Mouse (Mus musculus) kidney, postnatal 14 days (tissue): ENCODE measurements around the gene Ctrb1.

Experiments
- DNase-seq: peaks from one replicate; pipeline ENCODE4 v3.0.0; 2022; ENCODE audit warnings: mixed read lengths

Ctrb1 gene

DNA sequence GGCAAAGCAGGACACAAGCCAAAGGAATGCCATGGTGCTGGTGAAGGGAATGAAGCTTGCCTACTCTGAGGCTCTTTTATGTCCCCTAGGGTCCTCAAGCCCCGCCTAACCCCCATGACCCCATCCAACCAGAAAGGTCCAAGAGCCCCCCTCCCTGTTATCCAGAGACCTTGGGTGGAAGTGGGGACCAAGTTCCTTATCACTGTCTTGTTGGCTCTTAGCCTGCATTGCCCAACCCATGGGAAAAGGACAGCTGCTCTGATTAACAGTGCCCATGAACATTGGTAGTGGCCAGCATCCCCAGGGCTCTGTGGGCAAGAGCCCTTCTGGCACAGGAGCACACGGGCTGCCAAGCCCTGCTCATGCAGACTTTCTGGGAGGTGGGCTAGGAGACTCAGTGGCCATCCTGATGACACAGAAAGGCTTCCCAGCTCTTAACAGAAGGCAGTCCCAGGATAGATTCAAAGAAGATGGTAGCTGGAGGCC is at the start of gene Ctrb1:
Gene Ctrb1 (minus strand): TSS at position 51 of the 486 bp plus-strand sequence.
- no peak for DNase-seq

DNA sequence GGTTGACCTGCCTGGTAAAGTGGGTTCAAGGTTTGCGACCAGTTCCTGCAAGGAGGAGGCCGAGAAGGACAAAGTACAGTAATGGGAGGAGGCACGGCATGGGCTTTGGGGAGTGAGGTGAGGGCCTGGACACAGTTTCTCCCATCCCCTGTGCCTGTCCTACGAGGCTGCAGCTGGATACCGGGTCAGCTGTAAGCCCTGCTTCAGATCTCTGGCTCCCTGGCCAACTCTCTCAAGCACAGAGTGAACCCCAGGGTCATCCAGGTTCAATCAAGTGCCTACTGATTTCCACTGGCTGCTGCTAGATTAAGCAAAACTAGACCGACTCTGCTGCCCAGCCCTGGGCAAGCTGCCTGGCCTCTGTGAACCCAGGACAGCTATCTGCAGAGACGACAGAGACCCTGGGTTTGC is 49.5 kb upstream of the Ctrb1 start:
- peak; percentile 76 for DNase-seq

DNA sequence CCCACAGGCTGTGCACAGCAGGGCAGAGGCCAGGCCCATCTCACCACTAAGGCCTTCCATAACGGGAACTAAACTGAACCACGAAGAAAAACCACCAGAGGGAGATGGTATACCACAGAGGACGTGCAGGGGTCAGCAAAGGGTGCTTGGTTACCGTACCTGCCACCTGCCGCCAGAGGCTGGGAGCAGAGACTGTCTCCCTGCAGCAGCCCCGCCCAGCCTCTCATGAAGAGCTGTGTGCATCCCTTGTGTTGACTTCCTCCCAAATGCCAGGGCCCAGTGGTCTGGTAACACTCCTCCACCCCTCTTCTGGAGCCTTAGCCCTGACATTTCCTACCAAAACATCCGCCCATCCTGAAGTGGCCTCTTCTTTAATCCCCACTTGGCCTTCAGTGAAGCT is 48.8 kb upstream of the Ctrb1 start:
- DNase-seq = no peak

DNA sequence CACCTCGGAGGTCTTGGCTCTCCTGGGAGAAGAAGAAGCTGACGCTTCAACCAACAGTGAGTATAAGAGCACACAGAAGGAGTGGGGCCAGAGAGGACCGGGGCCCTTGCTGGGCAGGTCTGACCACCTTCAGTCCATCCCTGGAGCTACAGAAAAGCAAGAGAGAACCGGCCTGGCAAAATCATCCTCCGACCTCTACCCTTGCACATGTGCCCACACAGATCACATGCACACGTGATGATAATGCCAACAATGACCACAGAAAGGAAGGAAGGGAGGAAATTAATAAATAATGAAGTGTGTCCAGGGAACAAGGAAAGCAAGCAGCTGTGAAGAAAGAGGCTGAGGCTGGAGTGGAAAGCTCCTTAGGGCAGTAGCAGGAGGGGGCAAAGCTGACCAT is 48.1 kb upstream of the Ctrb1 start:
- peak; percentile 50 for DNase-seq

DNA sequence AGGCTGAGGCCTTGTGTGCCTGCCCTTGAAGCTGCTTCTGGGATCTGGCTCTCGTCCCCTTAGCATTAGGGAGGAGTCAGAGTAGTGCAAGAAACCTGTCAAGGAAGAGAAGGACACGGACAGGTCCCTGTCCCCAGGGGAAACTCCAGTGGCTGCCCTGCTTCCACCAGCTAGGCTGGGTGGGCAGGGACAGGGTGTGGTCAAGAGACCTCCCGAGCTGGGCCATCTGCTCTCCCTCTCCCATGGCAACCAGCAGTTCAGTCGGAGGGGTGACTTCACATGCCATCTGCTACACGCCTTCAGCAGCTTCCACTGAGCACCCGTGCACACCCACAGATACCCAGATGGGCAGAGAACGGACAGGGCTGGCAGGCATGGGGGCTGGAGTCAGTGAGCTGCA is 45.5 kb upstream of the Ctrb1 start:
- peak; percentile 13 for DNase-seq

DNA sequence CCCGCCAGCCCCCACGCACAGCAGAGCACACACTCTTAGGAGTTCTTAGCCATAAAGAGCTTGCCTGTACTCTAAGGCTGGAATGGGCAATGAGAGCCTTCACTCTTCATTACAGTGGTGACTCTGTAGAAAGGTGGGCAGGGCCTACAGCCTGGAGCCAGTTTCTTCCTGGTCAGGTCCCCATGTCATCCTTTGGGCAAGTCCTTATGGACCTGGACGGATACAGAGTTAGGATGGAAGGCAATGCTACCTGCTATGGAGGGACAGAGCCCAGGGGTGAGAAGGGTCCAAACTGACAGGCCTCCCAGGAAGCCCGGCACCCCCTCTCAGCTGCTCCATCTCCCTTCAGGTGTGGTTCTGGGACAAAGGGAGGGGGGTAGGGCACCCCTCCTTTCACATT is 45.0 kb upstream of the Ctrb1 start:
- no peak for DNase-seq

DNA sequence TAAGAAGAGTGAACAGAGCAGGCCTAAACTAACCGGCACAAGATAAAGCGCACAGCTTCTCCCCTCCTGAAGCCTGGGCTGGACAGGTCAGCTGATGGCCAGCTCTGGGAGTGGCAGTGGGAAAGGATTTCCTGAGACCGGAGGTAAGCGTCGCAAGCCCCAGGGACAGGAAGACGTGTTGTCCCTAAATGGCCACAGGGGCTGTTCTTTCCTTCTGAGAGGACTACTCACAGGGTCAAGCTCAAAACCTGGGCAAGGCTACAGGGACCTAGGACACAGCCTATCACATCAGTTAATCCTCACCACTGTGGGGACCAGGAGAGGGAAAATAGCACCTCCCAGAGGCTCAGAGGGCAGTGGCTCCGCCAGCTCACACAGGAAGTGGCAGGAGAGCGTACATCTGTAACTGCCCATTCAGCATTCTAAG is 44.5 kb upstream of the Ctrb1 start:
- DNase-seq = peak; percentile 75

DNA sequence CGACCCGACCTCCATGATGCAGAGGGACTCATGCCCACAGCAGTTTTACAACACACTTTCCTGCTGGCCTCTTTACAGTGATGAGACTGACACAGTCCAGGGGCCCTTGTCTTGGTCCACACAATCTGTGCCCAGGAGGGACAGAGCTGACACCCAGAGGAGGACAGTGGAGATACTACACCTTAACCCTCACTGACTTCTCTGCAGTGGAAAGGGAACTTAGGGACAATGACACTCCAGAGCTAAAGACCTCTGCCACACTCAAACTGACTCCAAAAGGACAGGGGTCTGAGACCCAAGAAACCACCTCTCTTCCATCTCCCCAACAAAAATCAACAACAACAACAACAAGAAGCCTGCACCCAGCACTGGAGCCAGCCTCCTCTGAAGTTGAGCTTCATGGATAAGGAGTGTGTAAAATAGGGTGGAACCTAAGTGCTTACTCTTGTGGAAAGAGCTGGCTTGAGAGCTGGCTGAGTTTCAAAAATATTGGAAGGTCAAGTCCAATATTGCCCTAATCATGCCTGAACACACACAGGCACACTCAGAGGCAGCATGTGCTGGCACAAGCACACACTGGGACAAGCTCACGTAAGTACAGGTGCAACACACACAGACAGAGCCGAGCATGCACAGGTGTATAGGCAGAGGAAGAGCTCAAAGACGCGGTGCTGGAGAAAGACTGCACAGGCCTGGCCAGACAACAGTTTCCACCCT is 43.6 kb upstream of the Ctrb1 start:
- peak; percentile 52 for DNase-seq

DNA sequence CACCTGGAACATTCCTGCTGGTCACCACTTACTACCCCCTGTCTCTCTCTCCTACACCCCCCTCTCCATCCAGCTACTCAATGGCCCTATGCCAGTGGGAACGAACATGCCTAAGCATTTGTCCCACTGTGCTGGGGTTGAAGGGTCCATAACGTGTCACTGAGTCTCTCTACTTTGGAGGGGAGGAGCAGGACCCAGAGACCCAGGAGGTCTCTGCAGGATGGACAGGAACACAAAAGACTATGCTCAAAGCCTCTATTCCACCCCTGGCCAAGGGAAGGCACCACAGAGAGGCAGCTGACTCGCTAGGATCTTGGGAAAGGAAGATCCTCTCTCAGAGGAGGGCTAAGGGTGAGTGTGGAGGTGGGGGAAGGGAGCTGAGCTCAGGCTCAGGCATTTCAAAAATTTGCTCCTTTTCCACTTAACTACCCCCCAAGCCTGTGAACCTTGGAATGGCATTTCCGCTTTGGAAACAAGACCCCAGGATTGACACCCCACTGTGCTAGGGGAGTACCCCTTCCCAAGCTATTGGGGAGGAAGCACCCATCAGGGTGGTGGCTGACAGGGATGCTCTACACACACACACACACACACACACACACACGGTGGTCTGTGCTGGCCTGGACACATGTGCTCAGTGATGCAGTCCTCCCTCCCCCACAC is 42.9 kb upstream of the Ctrb1 start:
- peak; percentile 69 for DNase-seq

DNA sequence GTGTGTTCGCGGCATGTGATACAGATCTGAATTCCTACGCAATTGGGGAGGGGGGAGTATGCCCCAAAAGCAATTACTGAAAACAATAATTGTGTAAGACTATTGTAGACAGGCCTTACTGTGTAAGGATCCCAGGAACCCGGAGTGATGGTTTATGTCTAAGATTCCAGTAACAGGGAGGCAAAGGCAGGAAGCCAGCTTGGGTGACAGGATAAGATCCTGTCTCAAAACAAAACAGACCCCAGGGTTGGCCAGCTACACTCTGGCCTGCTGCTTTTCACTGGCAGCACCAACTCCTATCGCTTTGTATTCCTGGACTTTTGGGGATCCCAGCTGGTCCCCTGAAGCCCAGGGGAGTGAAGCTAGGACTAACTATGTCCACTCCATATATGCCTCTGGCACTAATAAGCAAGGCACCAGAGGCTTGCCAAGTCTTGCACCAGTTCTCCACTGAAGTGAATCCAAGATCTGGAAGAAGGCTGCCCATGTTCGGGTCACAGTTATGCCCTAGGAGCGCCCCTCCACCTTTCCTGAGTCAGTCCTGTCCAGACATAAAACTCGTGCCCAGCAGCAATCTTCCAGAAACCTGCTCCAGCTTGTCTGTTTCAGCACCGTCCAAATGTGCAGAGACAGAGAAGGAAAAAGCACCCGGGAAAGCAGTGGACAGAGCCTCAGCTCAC is 41.7 kb upstream of the Ctrb1 start:
- DNase-seq = peak; percentile 59

DNA sequence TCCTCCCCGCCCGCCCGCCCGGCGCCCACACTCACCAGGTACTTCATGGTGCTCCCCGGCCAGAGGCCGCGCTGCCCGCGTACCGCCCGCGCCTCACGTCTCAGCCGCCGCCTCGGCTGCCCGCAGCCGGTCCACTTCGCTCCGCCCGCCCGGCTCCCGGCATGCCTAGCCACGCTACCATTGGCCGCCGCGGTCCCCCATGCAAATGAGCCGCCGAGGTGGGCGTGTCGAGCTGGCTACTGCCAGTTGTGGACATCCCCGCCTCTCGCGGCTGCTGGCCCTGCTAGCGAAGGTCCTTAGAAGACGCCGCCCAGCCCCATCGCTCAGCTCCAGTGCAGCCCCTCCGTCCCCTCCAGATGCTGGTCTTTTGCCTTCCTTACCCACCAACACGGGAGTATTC is 41.2 kb upstream of the Ctrb1 start:
- DNase-seq = peak; percentile 99

DNA sequence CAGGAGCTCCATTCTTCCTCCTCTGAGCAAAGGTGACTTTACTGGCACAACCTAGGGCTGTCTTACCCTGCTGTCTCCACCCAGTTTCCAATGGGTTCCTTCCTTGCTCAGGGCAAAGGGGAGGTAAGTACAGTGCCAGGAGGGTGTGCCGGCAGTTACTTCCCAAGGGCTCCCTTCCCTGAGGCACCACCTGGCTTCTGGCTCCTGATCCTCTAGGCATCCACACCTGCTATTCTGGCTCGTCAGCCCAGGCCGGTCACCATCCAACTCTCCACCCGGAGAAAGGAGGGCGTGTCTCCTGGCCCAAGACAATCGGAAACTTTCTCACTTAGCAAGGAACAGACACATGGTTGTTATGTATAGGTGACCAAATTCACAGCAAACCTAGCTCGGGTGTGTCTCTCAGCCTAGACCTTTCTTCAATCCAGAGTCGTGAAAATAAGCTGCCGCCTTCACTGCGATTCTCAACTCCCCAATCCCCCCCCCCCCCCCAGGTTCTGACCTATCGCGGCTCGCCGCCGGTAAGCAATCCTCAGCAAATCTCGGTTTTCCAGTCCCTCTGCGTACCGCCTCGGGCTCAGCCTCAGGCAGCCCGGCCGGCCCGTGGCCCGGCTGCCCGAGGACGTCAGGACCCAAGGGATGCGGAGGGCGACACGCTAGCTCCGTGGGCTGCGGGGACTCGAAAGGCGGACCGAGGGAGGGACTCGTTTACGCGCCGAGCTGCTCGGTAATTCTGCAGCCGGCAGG is 40.6 kb upstream of the Ctrb1 start:
- peak; percentile 67 for DNase-seq

DNA sequence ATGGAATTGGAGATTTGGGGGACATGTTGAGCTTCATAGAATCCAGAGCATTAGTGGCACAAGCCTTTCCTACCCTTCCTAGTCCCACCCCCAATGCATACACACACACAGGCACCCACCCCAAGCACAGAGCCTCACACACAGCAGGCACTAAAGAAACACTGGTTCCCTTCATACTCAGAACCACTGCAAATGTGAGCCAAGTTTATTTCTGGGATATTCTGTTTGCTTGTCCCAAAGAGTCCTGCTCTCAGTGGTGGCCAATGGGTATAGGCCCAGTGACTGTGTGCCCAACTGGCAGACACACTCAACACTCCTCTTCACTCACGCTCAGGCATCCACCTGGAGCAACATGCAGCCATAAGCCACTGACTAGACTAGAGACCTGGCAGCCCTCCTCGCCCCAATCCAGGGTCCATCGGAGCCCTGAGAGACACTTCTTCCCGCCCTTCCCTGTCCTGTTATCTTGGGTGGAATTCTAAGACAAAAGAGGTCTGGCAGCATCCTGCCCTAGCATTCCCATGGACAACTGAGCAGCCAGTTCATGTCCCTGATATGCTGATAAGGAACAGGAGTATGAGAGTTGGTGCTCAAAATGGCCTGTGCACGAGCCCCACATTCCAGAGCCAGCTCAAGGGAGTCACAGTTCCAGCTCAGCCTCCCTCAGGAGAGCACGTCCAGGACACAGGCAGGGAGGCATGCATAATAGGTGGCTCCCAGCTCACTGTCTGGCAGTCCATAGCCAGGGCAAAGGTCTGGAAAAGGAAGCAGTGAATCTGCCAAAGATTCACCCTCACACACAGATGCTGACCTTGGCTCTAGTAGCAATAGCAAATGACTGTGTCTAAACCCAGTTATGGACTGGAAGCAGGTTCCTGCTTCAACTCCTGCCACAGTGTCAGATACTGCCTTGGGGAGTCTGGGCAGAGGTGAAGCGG is 38.7 kb upstream of the Ctrb1 start:
- peak; percentile 86 for DNase-seq

DNA sequence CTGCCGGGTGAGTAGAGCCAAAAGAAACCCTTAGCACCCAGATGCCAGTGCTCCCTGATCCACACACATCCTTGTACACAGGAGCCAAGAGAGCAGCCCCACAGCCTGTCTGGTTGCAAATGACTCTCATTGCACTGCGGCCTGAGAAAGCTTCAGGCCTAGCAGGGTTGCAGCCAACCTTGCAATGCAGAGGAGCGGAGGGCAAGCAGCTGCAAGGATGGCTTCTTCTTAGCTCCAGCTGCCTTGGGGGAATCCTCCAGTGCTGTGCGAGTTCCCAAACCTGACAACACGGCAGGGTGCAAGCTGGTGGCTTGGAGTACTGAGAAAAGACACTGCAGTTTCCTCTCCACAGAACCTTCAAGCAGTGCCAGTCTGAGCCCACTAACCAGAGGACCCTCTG is 37.7 kb upstream of the Ctrb1 start:
- no peak for DNase-seq

DNA sequence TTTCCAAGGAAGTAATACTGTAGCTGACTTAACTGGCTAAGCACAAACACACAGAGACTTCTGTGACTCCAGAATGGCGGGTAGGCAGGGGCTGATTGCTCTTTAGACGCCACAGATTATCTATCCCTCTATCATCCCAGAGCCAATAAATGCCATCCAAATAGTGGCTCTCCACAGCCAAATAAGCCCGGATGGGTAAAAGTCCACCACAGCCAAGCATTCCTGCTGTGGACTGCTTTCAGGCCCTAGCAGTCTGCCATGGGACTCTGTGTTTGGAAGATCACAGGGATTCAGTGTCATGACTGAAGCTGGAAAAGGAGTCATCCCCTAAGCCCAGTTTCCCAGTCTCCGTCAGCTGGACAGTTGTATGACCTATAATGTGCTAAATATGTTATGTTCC is 36.7 kb upstream of the Ctrb1 start:
- DNase-seq = no peak

DNA sequence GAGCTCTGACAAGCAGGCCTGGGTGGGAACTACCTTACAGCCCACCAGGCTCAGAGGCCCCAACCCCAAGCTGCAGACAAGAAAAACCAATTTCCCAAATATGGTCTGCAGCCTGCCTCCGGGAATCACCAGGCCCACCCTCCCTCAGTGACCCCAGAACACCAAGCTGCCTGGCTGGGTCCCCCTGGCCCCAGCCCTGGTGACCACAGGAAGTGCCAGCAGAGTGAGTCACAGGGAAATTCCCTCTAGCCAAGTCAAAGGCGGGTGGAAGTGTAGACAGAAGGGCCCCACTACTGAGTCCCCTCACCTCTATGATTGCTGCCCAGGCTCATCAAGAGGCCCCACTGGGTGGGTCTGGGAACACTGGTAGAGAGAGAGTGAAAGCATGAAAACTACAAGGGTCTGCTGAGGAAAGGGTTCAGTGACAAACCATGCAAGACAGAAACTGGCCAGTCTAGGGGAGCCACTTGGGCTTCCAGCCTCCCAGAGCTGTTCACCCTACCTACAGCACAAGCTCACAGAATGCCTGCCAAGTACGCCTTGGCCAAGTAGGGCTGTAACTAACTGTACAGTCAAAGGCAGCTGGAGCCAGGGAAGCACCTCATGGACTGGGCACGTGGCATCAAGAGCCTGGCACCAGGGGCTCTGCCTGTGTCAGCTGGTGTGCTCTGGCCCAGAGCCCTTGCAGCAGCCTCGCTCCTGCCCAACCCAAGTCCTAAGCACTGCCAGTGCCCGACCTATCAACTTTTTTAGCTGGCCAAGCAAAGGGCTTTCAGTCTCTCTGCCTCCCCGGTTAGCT is 35.5 kb upstream of the Ctrb1 start:
- DNase-seq = peak; percentile 90

DNA sequence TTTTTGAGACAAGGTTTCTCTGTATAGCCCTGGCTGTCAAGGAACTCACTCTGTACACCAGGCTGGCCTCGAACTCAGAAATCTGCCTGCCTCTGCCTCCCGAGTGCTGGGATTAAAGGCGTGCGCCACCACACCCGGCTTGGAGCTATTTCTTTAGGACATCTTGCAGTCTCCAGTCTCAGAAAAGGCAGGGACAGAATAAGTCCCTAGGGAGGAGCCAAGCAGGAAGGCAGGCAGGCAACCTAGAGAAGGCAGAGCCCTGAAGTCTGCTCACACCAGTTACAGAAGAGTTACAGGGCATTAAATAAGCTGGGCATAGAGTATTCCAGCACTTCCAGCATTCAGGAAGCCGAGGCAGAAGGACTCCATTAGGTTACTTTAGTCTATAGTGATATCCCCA is 34.5 kb upstream of the Ctrb1 start:
- no peak for DNase-seq

DNA sequence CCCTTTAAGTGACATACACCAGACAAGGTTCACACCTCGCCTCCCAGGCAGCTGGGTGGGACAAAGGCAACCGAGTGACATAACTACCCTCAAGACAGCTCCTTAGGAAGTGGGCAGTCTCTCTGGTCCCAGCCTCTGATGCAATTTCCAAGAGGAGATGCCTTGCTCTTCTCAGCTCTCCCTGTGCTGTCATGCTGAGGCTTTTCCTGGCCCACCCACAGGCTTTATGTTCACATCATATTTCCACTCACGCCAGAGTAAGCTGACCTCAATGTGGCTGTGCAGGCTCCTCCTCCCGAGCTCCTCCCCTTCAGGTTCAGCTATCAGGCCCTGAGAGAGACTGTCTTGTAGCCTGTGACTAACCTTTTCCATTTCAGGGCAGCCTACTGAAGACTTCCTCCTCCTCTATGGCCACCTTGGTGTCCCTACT is 29.3 kb upstream of the Ctrb1 start:
- no peak for DNase-seq

DNA sequence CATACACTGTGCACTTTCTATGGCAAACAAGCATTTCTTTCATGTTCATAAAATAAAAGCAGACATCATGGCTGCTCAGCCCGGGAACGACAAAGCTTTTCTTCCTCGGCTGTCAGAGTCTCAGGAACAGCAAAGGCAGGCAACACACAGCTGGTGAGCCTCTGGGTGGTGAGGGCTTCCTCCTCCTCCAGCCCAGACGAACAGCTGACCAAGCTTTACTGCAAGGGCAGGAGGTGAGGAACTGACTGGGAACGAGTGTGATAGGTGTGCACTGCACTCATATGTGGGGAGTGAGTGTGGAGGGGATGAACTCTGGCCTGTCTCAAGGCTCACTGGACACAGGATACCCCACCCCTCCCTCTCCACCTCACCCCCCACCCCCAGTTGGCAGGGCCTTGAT is 28.1 kb upstream of the Ctrb1 start:
- DNase-seq = peak; percentile 21

DNA sequence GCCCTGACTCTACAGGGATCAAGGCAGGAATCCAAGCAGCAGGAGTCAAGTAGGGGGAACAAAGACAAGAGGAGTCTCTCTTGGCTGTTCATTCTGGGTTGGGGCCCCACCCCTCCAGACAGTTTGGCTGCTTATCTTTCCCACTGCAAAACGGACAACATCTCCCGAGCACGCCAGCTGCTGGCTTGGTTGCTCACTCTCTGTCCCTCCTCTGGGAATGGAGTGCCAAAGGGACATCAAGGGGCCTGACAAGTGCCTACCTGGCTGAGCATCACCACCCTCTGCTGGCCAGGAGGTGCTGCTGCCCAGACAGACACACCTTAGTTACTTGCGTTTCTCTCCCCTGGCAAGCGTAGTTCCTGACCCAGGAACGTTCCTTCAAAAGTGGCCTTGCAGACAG is 27.1 kb upstream of the Ctrb1 start:
- DNase-seq = peak; percentile 28

DNA sequence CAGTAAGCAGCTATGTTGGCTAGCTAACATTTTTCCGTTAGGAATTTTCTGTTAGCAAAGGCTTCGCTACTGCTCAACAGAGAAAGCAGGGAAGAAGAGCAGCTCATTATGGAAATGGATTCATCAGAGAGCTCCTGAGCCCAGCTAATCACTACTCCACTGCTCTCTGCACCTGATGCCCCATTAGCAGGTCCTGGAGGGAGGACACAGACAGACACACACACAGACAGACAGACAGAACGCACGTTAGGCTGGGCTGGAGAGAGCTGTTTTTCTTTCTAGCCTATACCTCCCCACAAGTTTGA is 26.6 kb upstream of the Ctrb1 start:
- DNase-seq = no peak
